Mouse (Mus musculus) hindbrain, embryonic 11.5 days (tissue): ENCODE data around the gene AU022252. TPM values are rescaled to one million over a fixed set of nuclear protein-coding genes. Genes with fewer than 3 reads are reported as not detected.
A peak's percentile ranks its signal among the peaks of the same experiment; 100 is the strongest.

Source experiments
- ATAC-seq: fragments of 200-750 bp; cut with Nextera tagmentation; 2 replicates; pipeline ENCODE4 v1.8.0; 2017; ENCODE audit warnings: mild to moderate bottlenecking, moderate TSS enrichment, moderate library complexity; ENCODE audit not compliant: low FRiP score
- DNase-seq: peaks from one replicate; pipeline ENCODE4 v3.0.0-alpha.2; 2015; ENCODE audit warnings: low spot score
- H3K27ac ChIP-seq: fragments of 300-500 bp; sonication (generic); 2 replicates; pipeline ENCODE4 v1.5.1; 2014; ENCODE audit warnings: mild to moderate bottlenecking, low read depth, low read length
- H3K27me3 ChIP-seq: fragments of 300-500 bp; sonication (generic); 2 replicates; pipeline ENCODE4 v1.6.1; 2014; ENCODE audit warnings: mild to moderate bottlenecking, low read length, moderate library complexity, mixed read lengths; ENCODE audit not compliant: control insufficient read depth, insufficient read depth
- H3K36me3 ChIP-seq: fragments of 300-500 bp; sonication (generic); 2 replicates; pipeline ENCODE4 v1.6.1; 2014; ENCODE audit warnings: mild to moderate bottlenecking, low read length, moderate library complexity, mixed read lengths; ENCODE audit not compliant: control insufficient read depth, insufficient read depth
- H3K4me1 ChIP-seq: fragments of 300-500 bp; sonication (generic); replicated peaks from 2 replicates; pipeline ENCODE4 v1.6.1; 2014; ENCODE audit warnings: low read length, mixed read lengths; ENCODE audit not compliant: control insufficient read depth, insufficient read depth
- H3K4me2 ChIP-seq: fragments of 300-500 bp; sonication (generic); replicated peaks from 2 replicates; pipeline ENCODE4 v1.6.1; 2014; ENCODE audit warnings: mild to moderate bottlenecking, low read depth, low read length
- H3K4me3 ChIP-seq: fragments of 300-500 bp; sonication (generic); 2 replicates; pipeline ENCODE4 v1.5.1; 2014; ENCODE audit warnings: low read depth, low read length
- H3K9ac ChIP-seq: fragments of 300-500 bp; sonication (generic); 2 replicates; pipeline ENCODE4 v1.6.1; 2014; ENCODE audit warnings: low read depth, low read length
- H3K9me3 ChIP-seq: fragments of 300-500 bp; sonication (generic); 2 replicates; pipeline ENCODE4 v1.6.1; 2016; ENCODE audit warnings: low read length; ENCODE audit not compliant: control insufficient read depth
- WGBS: fragments of 180-500 bp; shearing (Covaris S2); extraction: QIAGEN DNeasy Blood & Tissue Kit; methylation state at CpG from one replicate; pipeline ENCODE4 v1.1.7; 2014; 5-methylcytosine and 5-hydroxymethylcytosine counted together
- polyA plus RNA-seq: library from polyadenylated mRNA; unstranded; fragments of >200 nt; fragmentation: Nextera tagmentation; extraction: Ambion mirVana; gene quantifications from 2 replicates; pipeline ENCODE4 v1.2.1, GENCODE M21; 2014

Gene AU022252
- polyA plus RNA-seq, 1 experiment from 2014 or later: 37.0 TPM

GRCm38 (mm10) chr4:119261087-119261713, 28.7 kb upstream of the AU022252 start:
- no peak for DNase-seq
- Histone ChIP-seq H3K27me3 (no peaks in the 10 kb centered on the region), H3K4me1 (no peaks in the 10 kb centered on the region), H3K9me3 (no peaks in the 10 kb centered on the region), H3K9ac (no peak overlapping the region), H3K4me3 (no peak overlapping the region), H3K36me3 (no peaks in the 10 kb centered on the region), H3K27ac (no peak overlapping the region), H3K4me2 (no peak overlapping the region)
- 67% methylated on average over 7 of the region's 7 CpGs for WGBS
- ATAC-seq: no peak

GRCm38 (mm10) chr4:119259344-119260254, 27.1 kb upstream of the AU022252 start:
- no peak for DNase-seq
- Histone ChIP-seq H3K4me1 (no peaks in the 10 kb centered on the region), H3K4me2 (no peak overlapping the region), H3K9ac (no peak overlapping the region), H3K36me3 (no peaks in the 10 kb centered on the region), H3K27me3 (no peaks in the 10 kb centered on the region), H3K27ac (no peak overlapping the region), H3K4me3 (no peak overlapping the region), H3K9me3 (no peaks in the 10 kb centered on the region)
- 73% methylated on average over 15 of the region's 15 CpGs for WGBS
- ATAC-seq: 0 out of 2 replicates have a peak, but pooled peaks have one; percentile 27

- no peak for ATAC-seq
- Histone ChIP-seq H3K9me3 (no peaks in the 10 kb centered on the region), H3K36me3 (no peaks in the 10 kb centered on the region), H3K27me3 (no peaks in the 10 kb centered on the region), H3K4me2 (no peak overlapping the region), H3K4me3 (no peak overlapping the region), H3K4me1 (peaks cover 6% of the 10 kb centered on the region; the same call in 1 of the 2 replicates), H3K9ac (no peak overlapping the region), H3K27ac (no peak overlapping the region)
- no peak for DNase-seq
- 71% methylated on average over 6 of the region's 6 CpGs for WGBS
Measured at GRCm38 (mm10) chr4:119257083-119257482, 24.6 kb upstream of the AU022252 start.

GRCm38 (mm10) chr4:119255351-119255750, 22.8 kb upstream of the AU022252 start, which contains the start of gene Cldn19:
Cldn19 (plus strand) TSS chr4:119255414.
- peaks cover 6% of the 10 kb centered on the region; the same call in 1 of the 2 replicates for H3K4me1 ChIP-seq
- H3K27me3 ChIP-seq: no peaks in the 10 kb centered on the region
- H3K27ac ChIP-seq: no peak within 1 kb of the TSS
- no peaks in the 10 kb centered on the region for H3K9me3 ChIP-seq
- H3K36me3 ChIP-seq: no peaks in the 10 kb centered on the region
- H3K4me2 ChIP-seq: no peak within 1 kb of the TSS
- 77% methylated on average over 12 of the region's 12 CpGs for WGBS
- H3K9ac ChIP-seq: no peak within 1 kb of the TSS
- DNase-seq (no peak), ATAC-seq (no peak)
- no peak within 1 kb of the TSS for H3K4me3 ChIP-seq

GRCm38 (mm10) chr4:119254012-119254618, 21.6 kb upstream of the AU022252 start:
- H3K4me2 ChIP-seq: no peak overlapping the region
- H3K27ac ChIP-seq: no peak overlapping the region
- H3K9me3 ChIP-seq: no peaks in the 10 kb centered on the region
- WGBS: 31% methylated on average over 9 of the region's 9 CpGs
- peaks cover 6% of the 10 kb centered on the region; the same call in 1 of the 2 replicates for H3K4me1 ChIP-seq
- DNase-seq (peak; percentile 38), ATAC-seq (peak; percentile 59; the same call in 1 of the 2 replicates)
- H3K36me3 ChIP-seq: no peaks in the 10 kb centered on the region
- H3K9ac ChIP-seq: peak overlapping the region; percentile 20; the same call in 1 of the 2 replicates
- no peaks in the 10 kb centered on the region for H3K27me3 ChIP-seq
- no peak overlapping the region for H3K4me3 ChIP-seq

GRCm38 (mm10) chr4:119252025-119252808, 19.7 kb upstream of the AU022252 start:
- 70% methylated on average over 7 of the region's 7 CpGs for WGBS
- Histone ChIP-seq H3K36me3 (no peaks in the 10 kb centered on the region), H3K27ac (no peak overlapping the region), H3K9ac (no peak overlapping the region), H3K4me2 (no peak overlapping the region), H3K27me3 (no peaks in the 10 kb centered on the region), H3K9me3 (no peaks in the 10 kb centered on the region), H3K4me3 (no peak overlapping the region), H3K4me1 (peaks cover 6% of the 10 kb centered on the region; the same call in 1 of the 2 replicates)
- DNase-seq: no peak
- ATAC-seq: no peak

- H3K36me3 ChIP-seq: no peaks in the 10 kb centered on the region
- ATAC-seq (no peak), DNase-seq (no peak)
- H3K9me3 ChIP-seq: no peaks in the 10 kb centered on the region
- no peak overlapping the region for H3K4me2 ChIP-seq
- WGBS: 89% methylated on average over 11 of the region's 11 CpGs
- no peak overlapping the region for H3K27ac ChIP-seq
- no peaks in the 10 kb centered on the region for H3K4me1 ChIP-seq
- no peaks in the 10 kb centered on the region for H3K27me3 ChIP-seq
- no peak overlapping the region for H3K4me3 ChIP-seq
- no peak overlapping the region for H3K9ac ChIP-seq
Measured at GRCm38 (mm10) chr4:119248407-119248965, 16.0 kb upstream of the AU022252 start.
